Mouse (Mus musculus) thymus, postnatal 4 days (tissue): Measurements from ENCODE around the gene Tmem123.

ENCODE experiments used
- DNase-seq: peaks from one replicate; pipeline ENCODE4 v3.0.0; 2021

The Tmem123 gene

GRCm38 (mm10) chr9:7776940-7777339 is 13.1 kb downstream of the Tmem123 start:
- no peak for DNase-seq

GRCm38 (mm10) chr9:7777652-7778051 is 13.8 kb downstream of the Tmem123 start:
- DNase-seq: no peak

GRCm38 (mm10) chr9:7778771-7779170 is 14.9 kb downstream of the Tmem123 start:
- peak; percentile 51 for DNase-seq

- no peak for DNase-seq
Measured at GRCm38 (mm10) chr9:7779786-7780185, 15.9 kb downstream of the Tmem123 start.

- DNase-seq: peak; percentile 60
Measured at GRCm38 (mm10) chr9:7780250-7781150, 16.7 kb downstream of the Tmem123 start.

GRCm38 (mm10) chr9:7783823-7784614 is 20.2 kb downstream of the Tmem123 start:
- DNase-seq: peak; percentile 64

GRCm38 (mm10) chr9:7784615-7785012 is 20.8 kb downstream of the Tmem123 start:
- no peak for DNase-seq

GRCm38 (mm10) chr9:7785396-7785795 is 21.6 kb downstream of the Tmem123 start:
- no peak for DNase-seq

- DNase-seq: no peak
Measured at GRCm38 (mm10) chr9:7786086-7786485, 22.2 kb downstream of the Tmem123 start.

GRCm38 (mm10) chr9:7788411-7788810 is 24.6 kb downstream of the Tmem123 start:
- DNase-seq: no peak

- no peak for DNase-seq
Measured at GRCm38 (mm10) chr9:7789764-7790575, 26.1 kb downstream of the Tmem123 start.

GRCm38 (mm10) chr9:7790580-7791084 is 26.8 kb downstream of the Tmem123 start:
- no peak for DNase-seq

GRCm38 (mm10) chr9:7793561-7793960 is 29.7 kb downstream of the Tmem123 start:
- DNase-seq: no peak

GRCm38 (mm10) chr9:7795581-7795980 is 31.7 kb downstream of the Tmem123 start:
- no peak for DNase-seq

GRCm38 (mm10) chr9:7796129-7796864 is 32.5 kb downstream of the Tmem123 start:
- DNase-seq: no peak

- DNase-seq: no peak
Measured at GRCm38 (mm10) chr9:7797542-7797941, 33.7 kb downstream of the Tmem123 start.

- DNase-seq: no peak
Measured at GRCm38 (mm10) chr9:7798555-7798954, 34.7 kb downstream of the Tmem123 start.

- DNase-seq: no peak
Measured at GRCm38 (mm10) chr9:7805101-7805506, 41.3 kb downstream of the Tmem123 start.

- no peak for DNase-seq
Measured at GRCm38 (mm10) chr9:7822758-7823157, 58.9 kb downstream of the Tmem123 start.

GRCm38 (mm10) chr9:7824916-7825315 is 61.1 kb downstream of the Tmem123 start:
- no peak for DNase-seq

- no peak for DNase-seq
Measured at GRCm38 (mm10) chr9:7828706-7829105, 64.9 kb downstream of the Tmem123 start.
